Mouse (Mus musculus) heart, adult 2 months (tissue): ENCODE data around the gene Camk2b. TPM values are rescaled to one million over a fixed set of nuclear protein-coding genes. Genes with fewer than 3 reads are reported as not detected.
A peak's percentile ranks its signal among the peaks of the same experiment; 100 is the strongest.

Experiments used
- DNase-seq, 2 experiments: peaks; one replicate each; pipeline ENCODE4 v3.0.0; 2021
- H3K27ac ChIP-seq: fragments of 200-600 bp; 2 replicates; pipeline ENCODE4 v1.8.1; 2022
- H3K27me3 ChIP-seq: fragments of 200-500 bp; 2 replicates; pipeline ENCODE4 v1.6.1; 2012; ENCODE audit warnings: mild to moderate bottlenecking, low read length, inconsistent platforms, mixed read lengths; ENCODE audit not compliant: control insufficient read depth, insufficient read depth
- H3K36me3 ChIP-seq: fragments of 200-500 bp; 2 replicates; pipeline ENCODE4 v1.6.1; 2012; ENCODE audit warnings: low read length, inconsistent platforms; ENCODE audit not compliant: control insufficient read depth, insufficient read depth
- H3K4me1 ChIP-seq: fragments of 200-500 bp; 2 replicates; pipeline ENCODE4 v1.6.1; 2011; ENCODE audit warnings: low read length; ENCODE audit not compliant: control insufficient read depth, insufficient read depth
- H3K4me3 ChIP-seq: fragments of 200-600 bp; 2 replicates; pipeline ENCODE4 v1.8.1; 2022
- H3K79me2 ChIP-seq: fragments of 200-500 bp; replicated peaks from 2 replicates; pipeline ENCODE4 v1.6.1; 2012; ENCODE audit warnings: mild to moderate bottlenecking, inconsistent platforms, low read length, moderate library complexity, mixed read lengths; ENCODE audit not compliant: control insufficient read depth, insufficient read depth
- H3K9ac ChIP-seq: fragments of 200-500 bp; 2 replicates; pipeline ENCODE4 v1.6.1; 2012; ENCODE audit warnings: low read depth, mild to moderate bottlenecking, control low read depth, inconsistent platforms, low read length, mixed read lengths
- CTCF ChIP-seq: fragments of 200-600 bp; IDR thresholded peaks from 2 replicates; pipeline ENCODE4 v1.8.1; 2022; ENCODE audit warnings: antibody characterized with exemption, mild to moderate bottlenecking, moderate library complexity
- EP300 ChIP-seq: fragments of 200-500 bp; IDR thresholded peaks from 2 replicates; pipeline ENCODE4 v1.6.1; 2011; ENCODE audit warnings: low read depth, low read length, control low read depth; ENCODE audit not compliant: insufficient read depth
- POLR2A ChIP-seq: fragments of 200-500 bp; IDR thresholded peaks from 2 replicates; pipeline ENCODE4 v1.6.1; 2011; ENCODE audit warnings: mild to moderate bottlenecking, low read depth, low read length, control low read depth; ENCODE audit not compliant: insufficient read depth
- WGBS: fragments of 180-500 bp; shearing (Covaris S2); methylation state at CpG from one replicate; pipeline ENCODE4 v1.1.7; 2018; 5-methylcytosine and 5-hydroxymethylcytosine counted together
- intact Hi-C: fragments of 180-260 bp; cut with DNase I; formaldehyde crosslinking; loops from one replicate; pipeline ENCODE4 v1.15.1; 2025
- polyA plus RNA-seq: library from polyadenylated mRNA; depleted of rRNA; stranded (reverse); fragments of >200 nt; gene quantifications from 2 replicates; pipeline ENCODE4 v1.2.3, GENCODE M21; 2012
- total RNA-seq, 2 experiments: library from RNA; stranded (reverse); gene quantifications; 2 replicates each; pipeline ENCODE4 v1.2.3; 2021

The Camk2b gene
- total and polyA plus RNA-seq, 3 experiments, result 4.8 to 12.9 (median 5.2) TPM

DNA sequence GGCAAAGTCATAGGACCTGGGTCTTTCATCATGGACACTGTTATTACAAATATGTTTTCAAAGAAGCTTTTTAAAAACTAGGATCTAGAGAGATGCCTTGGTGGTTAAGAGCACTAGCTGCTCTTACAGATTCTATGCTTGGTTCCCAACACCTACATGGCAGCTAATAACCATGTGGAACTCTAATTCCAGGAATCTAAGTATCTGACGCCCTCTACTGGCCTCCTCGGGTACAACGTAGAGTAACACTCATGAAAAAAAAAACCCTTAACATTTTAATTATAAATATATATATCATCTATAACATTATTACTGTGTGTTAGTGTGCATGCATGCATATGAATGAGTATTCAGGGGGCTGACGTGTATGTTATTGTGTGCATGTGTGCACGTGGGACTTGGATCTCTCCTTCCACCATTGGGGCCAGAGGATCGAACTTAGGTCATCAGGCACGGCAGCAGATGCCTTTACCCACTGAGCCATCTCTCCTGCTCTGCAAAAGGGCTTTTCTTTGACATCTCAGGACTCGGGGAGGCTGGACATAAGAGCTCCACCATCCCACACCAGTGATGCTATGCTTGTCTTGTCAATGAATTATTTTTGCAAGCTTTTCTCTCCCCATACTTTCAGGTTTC, 112.9 kb downstream of the Camk2b start:
- Histone ChIP-seq H3K79me2 (peaks cover 6% of the 10 kb centered on the region), H3K36me3 (peaks cover 3% of the 10 kb centered on the region; the same call in 1 of the 2 replicates), H3K4me1 (peaks cover 8% of the 10 kb centered on the region), H3K4me3 (no peak overlapping the region), H3K27me3 (no peaks in the 10 kb centered on the region), H3K27ac (peak overlapping the region; percentile 37; the same call in 1 of the 2 replicates), H3K9ac (no peak overlapping the region)
- DNase-seq, result no peak
- TF ChIP-seq POLR2A (no peak), CTCF (peak; percentile 65)
- intact Hi-C loops, result no loop called here
- 48% methylated on average over 8 of the region's 8 CpGs for whole genome bisulfite sequencing

DNA sequence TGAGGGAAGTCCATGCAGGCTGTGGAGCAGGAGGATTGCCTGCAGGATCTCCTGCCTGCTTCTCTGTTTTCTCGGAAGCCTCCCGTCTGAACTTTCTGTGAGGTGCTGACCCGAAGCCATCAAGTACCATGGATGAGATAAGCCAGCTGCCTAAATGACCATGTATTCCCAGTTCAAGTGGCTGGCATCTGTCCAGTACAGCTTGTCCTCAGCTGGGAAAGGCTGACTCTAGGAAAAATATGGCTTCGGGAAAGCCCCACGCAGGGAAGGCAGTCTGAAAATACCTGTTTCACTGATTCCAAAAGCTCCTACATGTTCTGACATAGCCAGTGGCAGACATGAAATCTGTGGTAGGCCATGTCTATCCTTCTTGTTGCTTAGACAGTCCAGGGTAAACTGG, 113.7 kb downstream of the Camk2b start:
- Histone ChIP-seq H3K27me3 (no peaks in the 10 kb centered on the region), H3K4me3 (no peak overlapping the region), H3K9ac (no peak overlapping the region), H3K79me2 (peaks cover 6% of the 10 kb centered on the region), H3K4me1 (peaks cover 7% of the 10 kb centered on the region), H3K36me3 (peaks cover 3% of the 10 kb centered on the region; the same call in 1 of the 2 replicates), H3K27ac (peak overlapping the region; percentile 37)
- DNase-seq, result peak; percentile 57 to 68
- TF ChIP-seq EP300 (0 out of 2 replicates have a peak, but pooled peaks have one; percentile 34), POLR2A (no peak)
- intact Hi-C loops, result no loop called here
- 10% methylated on average over 5 of the region's 5 CpGs for WGBS

DNA sequence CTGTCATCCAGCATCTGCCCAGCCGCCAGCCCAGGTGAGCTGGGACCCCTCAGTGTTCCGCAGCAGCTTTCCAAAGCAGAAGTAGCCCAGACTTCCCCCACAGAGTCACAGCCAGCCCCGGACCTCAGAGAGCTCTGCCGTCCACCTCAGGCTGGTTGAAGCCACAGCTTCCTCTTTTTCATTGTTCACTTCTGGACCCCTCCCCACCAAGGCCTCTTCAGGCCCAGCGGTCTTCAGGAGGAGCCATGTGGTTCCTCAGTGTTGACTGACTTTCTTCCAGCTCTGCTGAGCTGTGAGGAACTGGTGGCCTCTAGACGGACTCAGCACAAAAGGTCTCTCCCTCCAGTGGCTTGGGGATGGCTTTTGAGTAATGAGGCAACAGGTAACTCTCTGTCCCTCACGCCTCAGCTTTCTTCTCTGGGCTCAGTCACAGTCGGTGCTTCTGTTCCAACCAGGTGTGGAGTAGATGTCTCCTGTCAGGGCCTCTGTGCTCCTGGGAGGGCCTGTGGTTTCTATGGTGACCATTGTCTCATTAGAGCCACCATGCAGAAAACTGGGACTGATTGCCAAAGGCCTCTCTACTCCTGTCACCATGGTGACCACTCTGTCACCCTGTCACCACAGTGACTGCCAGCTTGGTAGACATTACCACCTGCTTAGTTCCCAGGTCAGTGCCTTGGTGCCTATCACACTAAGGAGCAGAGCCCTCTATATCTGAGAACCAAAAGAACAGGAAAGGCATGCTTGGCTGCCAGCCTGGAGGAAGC, 116.4 kb downstream of the Camk2b start, which contains the start of gene Gck:
TSS of gene Gck (minus strand) at position 496 of the 767 bp plus-strand sequence.
- peaks cover 1% of the 10 kb centered on the region for H3K4me1 ChIP-seq
- no peaks in the 10 kb centered on the region for H3K27me3 ChIP-seq
- H3K79me2 ChIP-seq, result no peaks in the 10 kb centered on the region
- intact Hi-C loops, result no loop called here
- WGBS, result 69% methylated on average over 8 of the region's 8 CpGs
- H3K4me3 ChIP-seq, result no peak within 1 kb of the TSS
- H3K27ac ChIP-seq, result no peak within 1 kb of the TSS
- H3K9ac ChIP-seq, result no peak within 1 kb of the TSS
- peak in 1 of 2 experiments; percentile 12 for DNase-seq
- no peaks in the 10 kb centered on the region for H3K36me3 ChIP-seq
- TF ChIP-seq POLR2A (no peak), EP300 (no peak), CTCF (no peak)

DNA sequence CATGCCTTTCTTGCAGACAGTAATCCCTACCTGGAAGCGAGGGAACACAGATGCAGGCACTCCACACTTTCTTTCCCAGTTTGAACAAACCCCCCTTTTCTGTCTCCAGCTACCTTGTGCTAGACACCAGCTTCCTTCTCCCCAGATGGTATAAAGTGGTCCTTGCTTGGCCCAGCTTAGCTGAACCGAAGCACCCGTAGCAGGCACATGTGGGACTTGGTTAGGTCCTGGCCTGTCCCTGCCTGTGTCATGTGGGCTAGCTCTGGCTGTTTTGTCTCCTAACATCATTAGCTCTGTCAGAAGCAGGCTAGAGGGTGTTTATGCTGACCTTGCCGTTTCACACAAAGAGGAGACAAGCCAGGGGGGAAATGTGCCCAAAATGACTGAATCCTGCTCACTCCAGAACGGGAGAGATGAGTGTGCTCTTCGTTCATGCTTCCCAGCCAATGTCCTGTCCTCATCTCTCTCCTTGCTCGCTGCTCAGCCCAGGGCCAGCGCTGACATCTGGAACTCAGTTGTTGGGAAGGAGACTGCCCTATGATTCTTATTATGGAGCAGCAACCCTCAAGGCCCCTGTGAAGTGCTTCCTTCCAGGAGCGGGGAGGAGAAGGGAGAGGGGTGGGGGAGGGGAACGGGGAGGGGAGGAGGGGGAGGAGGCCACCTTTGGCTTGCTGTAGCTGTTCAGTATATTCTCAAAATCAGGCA, 117.5 kb downstream of the Camk2b start:
- Histone ChIP-seq H3K9ac (no peak overlapping the region), H3K36me3 (no peaks in the 10 kb centered on the region), H3K79me2 (no peaks in the 10 kb centered on the region), H3K27ac (no peak overlapping the region), H3K4me3 (no peak overlapping the region), H3K27me3 (no peaks in the 10 kb centered on the region), H3K4me1 (peaks cover 1% of the 10 kb centered on the region)
- intact Hi-C loops, result no loop called here
- 61% methylated on average over 10 of the region's 10 CpGs for WGBS
- no peak for DNase-seq
- no peak for TF ChIP-seq EP300
- TF ChIP-seq POLR2A, result no peak
- no peak for TF ChIP-seq CTCF

DNA sequence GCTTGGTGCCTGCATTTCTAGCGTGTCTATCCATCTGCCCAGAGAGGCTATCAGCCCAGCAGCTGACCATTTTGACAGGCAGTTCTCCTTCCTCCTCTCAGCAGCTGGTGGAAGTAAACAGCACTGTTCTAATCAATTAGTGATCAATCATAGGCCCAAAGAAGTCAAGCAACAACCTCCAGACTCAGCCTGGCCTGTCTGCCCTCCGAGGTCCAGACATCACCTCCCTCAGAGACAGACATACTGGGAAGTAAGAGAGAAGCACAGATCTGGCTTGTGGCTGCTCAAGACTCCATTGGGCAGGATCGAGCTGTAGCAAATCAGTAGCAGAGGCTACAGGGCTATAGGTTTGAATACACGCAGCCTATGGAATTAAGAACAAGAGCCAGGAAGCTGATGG, 118.4 kb downstream of the Camk2b start:
- Histone ChIP-seq H3K27ac (no peak overlapping the region), H3K4me1 (peaks cover 1% of the 10 kb centered on the region), H3K9ac (no peak overlapping the region), H3K36me3 (no peaks in the 10 kb centered on the region), H3K27me3 (no peaks in the 10 kb centered on the region), H3K79me2 (no peaks in the 10 kb centered on the region), H3K4me3 (no peak overlapping the region)
- no peak for TF ChIP-seq POLR2A
- no peak for TF ChIP-seq EP300
- TF ChIP-seq CTCF, result no peak
- intact Hi-C loops, result no loop called here
- no peak for DNase-seq
- WGBS, result 58% methylated on average over 4 of the region's 4 CpGs

DNA sequence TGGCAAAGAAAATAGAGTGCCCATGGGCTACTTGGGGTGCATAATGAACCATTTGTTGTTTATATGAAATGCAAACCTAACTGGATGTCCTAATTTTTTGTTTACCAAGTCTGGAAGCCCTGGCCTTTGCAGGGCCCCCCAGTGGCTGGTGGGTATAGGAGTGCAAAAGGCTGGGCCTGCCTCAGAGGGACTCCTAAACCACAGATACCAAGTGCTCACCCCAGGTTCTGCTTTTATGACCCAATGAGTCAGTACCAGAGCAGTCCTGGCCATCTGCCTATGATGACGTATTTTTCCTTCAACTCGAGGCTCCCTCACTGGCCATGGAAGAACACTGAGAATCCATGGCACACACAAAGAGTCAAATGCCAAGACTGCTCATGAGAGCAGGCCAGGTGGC, 121.1 kb downstream of the Camk2b start:
- H3K36me3 ChIP-seq, result no peaks in the 10 kb centered on the region
- H3K4me3 ChIP-seq, result no peak overlapping the region
- H3K4me1 ChIP-seq, result no peaks in the 10 kb centered on the region; the same call in 1 of the 2 replicates
- WGBS, result 38% methylated on average over 2 of the region's 2 CpGs
- H3K9ac ChIP-seq, result no peak overlapping the region
- H3K27me3 ChIP-seq, result no peaks in the 10 kb centered on the region
- TF ChIP-seq POLR2A (no peak), CTCF (no peak), EP300 (no peak)
- intact Hi-C loops, result no loop called here
- H3K27ac ChIP-seq, result no peak overlapping the region
- no peaks in the 10 kb centered on the region for H3K79me2 ChIP-seq
- DNase-seq, result no peak
